Mouse (Mus musculus): ENCODE measurements at regions not wholly inside any gene's neighbourhood (a gene's known extent, or its start where the extent isn't known, plus 50 kb on each side); places are given as distances from the start of the nearest gene placed in this dataset.

- no peak for TF ChIP-seq CTCF (IDR thresholded peaks at IDR 0.05; ENCODE audit: low read depth, low read length)
- no peak for TF ChIP-seq POLR2A (IDR thresholded peaks at IDR 0.05; ENCODE audit: insufficient read depth, low read length)
Measured at GRCm38 (mm10) chr13:79886361-79886760, 996.8 kb upstream of the Arrdc3 start.

All from ES-Bruce4 (cell line).